Mouse (Mus musculus) neural tube, embryonic 10.5 days (tissue): ENCODE data around the gene Pde10a.
"Not testable (repeated sequence)": the region's sequence is repeated elsewhere in the genome, so short reads cannot be mapped to it uniquely, and the experiment has no call there.

Experiments
- DNase-seq: peaks from one replicate; pipeline ENCODE4 v3.0.0-alpha.2; 2017; ENCODE audit warnings: low spot score; ENCODE audit errors: extremely low spot score

Pde10a gene

DNA sequence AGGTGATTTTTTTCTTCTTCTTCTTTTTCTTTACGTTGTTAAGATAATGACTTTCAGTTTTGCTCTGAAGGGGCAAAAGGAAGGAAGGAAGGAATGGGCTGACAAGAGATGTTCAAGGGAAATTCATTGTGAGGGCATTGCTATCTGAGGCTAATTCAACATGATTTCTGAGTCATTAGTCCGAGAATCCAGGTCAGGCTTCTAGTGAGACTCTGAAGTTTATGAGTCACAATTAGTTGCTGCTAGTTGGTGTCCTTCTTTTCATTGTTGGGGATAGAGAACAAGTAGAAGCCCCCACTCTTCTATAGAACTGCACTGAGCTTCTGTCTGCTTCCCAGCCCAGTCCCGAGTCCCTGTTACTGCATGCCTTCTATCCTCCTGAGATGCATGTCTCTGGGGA is 116.3 kb downstream of the Pde10a start:
- DNase-seq: no peak

DNA sequence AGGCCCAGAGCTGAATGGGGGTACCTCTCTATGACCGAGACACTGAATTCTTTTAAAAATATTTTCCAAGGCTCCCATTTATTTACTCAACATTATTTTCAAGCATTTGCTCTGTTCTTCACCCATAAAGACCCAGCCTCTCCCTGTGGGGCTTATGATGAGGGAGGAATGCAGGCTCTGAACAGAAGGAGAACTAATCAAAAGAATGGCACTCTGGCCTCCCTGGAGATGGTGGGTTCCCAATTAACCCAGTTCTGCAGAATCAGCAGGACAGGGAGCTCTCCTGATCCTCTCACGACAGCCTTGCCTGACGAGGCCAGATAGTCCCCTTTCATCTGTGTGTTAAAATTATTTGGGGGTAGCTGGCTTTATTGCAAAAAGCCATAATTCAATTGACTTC is 117.2 kb downstream of the Pde10a start:
- no peak for DNase-seq

DNA sequence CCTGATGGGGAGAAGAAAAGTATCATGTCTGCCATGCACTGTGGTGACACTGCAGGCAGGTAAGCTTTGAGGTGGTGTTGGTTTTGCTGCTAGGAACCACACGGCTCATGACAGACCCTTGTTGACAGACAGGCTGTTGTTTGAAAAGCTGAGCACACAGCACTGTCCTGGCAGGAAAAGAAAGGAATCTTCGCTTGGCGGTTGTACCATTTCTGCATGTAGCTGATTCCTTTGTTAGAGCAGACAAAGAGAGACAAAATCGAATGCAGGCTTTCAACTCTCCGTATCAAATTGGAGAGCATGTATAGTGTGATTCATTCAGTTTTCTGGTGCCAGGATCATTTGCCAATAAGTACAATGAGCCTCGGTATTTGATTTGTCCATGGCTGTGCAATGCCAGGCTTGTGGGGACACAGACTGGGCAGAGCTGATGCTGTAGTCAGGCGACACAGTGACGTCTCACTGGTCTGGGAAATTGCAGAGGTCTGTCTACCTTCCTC is 122.2 kb downstream of the Pde10a start:
- DNase-seq: no peak

DNA sequence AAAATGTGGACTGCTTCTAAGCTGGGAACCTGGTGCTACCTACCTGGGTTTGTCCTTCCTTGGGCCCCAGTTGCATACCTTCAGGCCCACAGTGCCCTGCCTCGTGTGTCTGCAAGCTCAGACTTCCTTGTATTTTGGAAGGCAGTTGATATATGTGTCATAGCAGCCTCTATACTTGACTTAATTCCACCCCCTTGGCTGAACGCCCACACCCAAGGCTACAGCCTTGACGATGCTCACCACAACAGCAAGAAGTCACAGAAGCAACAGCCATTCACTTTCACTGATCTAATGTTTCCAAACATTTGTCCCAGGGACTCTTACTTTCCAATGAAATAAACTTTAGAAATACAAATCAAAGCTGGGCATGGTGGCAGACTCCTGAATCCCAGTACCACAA is 123.1 kb downstream of the Pde10a start:
- DNase-seq: no peak

DNA sequence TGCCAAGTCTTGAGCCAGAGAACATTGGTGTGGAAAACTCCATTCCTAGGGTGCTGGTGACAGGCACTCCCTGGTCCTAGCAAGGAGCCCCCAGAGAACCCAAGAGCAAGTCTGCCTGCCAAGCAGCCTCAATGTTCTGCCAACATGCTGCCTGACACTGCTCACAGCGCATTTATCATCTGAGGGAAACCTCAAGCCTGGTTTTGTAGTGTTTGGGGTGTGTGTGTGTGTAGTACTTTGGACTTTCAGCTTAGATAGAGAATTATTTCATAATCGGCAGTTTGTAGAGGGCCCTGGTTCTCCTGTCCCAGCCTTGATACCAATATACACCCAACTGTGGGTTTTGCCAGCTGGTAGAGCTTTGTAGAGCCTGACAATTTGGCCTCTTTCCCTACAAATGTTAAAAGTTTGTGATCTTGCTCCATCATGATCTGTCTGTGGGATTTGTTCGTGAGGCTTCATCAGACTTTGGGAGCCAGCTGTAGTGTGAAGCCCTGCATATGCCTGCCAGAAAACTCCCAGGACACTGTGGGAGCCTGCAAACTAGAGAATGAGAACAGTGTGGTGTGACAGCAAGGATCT is 127.6 kb downstream of the Pde10a start:
- no peak for DNase-seq

DNA sequence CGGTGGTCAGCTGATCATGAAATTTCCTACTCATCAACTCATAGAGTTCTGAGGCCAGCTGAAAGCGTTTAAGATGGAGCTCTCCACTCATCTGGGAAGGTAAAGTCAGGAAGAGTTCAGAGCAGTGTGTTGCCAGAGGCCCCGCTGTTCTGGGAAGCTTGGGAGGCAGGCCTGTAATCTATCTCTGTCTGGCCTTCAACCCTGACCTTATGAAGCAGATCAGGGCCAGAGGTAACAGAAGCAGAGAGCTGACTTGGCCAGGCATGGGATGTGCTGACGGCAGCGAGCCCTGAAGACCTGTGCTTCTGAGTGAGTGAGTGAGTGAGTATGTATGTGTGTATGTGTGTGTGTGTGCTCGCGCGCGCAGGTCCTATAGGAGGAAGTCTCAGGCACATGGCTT is 132.5 kb downstream of the Pde10a start:
- peak; percentile 49 for DNase-seq

DNA sequence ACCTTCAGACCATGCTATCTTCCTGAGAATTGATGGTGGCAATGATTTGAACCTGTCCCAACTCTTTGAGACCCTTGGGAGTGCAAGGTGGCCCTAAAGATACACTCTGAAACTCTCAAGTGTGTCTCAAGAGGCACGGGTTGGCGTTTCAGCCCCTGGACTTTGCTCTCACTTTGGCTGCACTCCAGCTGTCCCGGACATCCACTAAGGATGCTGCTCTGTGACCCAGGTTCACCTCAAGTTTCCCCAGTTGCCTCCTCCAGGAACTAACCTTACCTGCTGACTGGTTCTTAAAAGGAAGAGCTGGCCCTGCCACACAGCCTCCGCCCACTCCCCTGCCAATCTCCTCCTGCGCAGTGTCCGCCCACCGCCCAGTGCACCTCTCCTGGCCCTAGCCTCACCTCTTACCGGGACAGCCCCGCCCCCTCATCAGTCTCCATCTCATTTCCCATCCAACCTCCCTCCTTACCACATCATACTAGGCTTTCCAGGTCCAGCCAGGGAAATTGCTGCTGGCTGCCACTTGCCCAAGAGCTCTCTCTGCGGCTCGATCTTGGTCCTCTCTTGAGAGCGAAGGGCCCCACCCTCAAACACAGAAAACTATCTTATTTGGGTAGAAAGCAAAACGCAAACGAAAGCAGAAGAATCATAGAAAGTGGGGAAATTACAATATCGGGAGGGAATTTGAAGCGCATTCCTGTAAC is 133.7 kb downstream of the Pde10a start:
- DNase-seq: no peak

DNA sequence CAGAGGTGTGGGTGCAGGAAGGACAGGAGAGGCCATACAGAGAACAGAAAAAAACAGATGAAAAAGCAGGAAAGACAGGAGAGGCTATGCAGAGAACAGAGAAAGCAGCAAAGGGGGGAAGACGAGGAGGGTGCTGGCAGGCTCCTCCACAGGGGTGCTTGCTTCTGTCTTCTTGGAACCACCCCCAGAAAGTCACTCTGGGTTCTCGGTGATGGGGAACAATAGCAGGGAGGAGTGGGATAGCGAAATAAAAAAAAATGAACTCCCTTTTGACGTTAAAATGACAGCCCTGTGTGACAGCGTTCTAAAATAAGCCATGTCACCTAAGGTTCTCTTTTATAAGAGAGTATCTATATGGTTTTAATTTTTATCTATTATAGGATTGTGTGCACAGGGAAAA is 141.7 kb downstream of the Pde10a start:
- DNase-seq: no peak

DNA sequence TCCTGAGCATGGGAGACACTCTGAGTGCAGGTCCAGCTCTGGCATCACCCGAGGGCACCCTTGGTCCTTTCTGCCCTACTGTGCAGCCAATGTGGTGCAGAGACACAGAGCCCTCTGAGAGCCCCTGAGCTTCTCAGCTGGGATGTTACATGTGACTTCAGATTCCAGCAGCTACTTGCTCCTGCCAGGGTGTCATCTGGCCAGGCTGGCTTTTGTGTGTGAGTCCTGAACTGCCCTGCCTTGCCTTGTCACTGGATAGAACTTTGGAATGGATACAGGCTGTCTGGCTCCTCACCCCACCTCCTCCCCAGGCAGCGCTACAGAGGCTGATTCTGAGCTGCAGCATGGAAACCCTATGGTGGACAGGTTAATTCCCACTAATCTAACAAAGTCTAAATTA is 149.5 kb downstream of the Pde10a start:
- DNase-seq: no peak

DNA sequence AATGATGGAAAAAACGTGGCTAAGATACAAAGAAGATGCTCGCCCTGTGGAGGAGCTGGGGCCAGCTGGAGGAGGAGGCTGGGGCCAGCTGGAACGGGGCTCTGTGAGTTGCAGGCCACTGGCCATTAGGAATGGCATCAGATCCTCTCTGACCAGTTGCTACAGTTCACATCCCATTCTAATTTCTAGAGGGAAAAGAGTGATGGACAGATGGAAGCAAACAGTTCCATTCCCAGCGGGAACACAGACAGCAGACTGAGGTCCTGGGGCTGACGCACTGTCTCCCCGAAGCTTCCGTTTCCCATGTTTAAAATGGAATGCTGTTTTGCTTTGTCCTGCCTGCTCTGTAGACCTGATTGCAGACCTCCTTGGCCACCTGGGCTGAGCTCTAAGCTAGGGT is 161.2 kb downstream of the Pde10a start:
- DNase-seq: no peak

DNA sequence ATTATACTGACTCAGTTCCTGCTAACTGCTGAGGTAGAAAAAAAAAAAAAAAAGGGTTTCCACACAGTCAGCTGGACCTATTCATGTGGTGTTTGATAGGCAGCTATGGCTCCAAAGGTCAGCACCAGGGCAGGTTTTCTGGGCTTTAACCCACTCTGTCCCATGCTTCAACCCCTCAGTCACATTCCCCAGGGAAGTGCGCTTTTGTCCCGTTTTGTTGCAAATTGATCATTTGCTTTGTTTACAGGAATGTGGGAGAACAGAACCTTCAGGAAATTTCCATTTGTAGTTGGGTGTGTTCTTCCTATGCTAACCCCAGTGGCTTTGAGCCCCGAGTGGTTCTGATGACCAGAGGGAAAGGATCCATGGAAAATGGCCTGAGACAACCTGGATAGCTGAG is 162.9 kb downstream of the Pde10a start:
- DNase-seq: no peak

DNA sequence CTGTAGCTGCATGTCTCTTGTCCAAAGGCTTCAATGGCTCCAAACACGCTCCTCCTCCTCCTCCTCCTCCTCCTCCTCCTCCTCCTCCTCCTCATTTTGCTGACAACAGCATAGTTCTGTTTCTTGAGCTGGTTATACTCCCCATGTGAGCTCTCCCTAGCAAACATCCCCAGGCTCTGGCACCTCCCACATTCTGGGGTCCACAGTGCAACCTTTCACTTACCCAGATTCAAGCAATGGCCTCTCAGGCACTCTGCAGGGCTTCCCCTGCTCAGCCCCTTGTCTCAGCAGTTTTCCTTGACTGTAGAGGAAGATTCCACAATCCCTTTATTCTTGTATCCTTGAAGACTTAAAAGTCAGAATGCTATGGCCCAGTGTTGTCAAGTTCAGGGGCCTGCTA is 173.1 kb downstream of the Pde10a start:
- no peak for DNase-seq

DNA sequence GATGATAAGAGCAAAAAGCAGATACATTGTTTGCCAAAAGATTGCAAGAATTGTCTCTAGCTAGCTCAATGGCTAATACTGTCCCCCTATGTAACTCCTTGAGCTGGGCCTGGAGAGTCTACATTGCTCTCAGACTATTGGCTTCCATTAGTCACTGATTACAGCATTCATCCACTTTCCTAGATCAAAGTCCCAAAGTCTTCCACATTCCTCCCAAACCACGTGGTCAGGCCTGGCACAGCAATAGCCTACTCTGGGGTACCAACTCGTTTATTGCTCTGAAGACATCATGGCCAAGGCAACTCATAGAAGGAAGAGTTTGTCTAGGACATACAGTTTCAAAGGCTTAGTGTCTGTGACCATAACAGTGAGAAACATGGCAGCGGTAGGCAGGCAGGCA is 173.6 kb downstream of the Pde10a start:
- no peak for DNase-seq

DNA sequence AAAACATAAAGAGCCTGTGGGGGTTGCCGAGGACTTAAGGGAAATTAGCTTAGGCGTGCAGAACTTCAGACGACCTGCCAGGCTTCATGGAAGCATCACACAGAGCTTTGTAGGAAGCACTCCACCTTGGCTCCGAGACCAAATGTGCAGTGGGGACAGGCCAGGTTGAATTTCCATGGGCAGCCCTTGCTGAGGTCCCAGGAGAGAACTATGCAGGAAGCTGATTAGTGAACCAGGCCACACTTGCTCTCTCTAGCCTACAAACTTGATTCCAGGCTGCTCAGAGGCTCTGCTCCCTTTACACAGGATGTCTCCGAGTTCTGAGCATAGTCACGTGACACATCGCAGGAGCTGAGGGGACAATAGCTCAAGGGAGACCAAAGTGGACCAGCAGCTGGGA is 175.9 kb downstream of the Pde10a start:
- no peak for DNase-seq

DNA sequence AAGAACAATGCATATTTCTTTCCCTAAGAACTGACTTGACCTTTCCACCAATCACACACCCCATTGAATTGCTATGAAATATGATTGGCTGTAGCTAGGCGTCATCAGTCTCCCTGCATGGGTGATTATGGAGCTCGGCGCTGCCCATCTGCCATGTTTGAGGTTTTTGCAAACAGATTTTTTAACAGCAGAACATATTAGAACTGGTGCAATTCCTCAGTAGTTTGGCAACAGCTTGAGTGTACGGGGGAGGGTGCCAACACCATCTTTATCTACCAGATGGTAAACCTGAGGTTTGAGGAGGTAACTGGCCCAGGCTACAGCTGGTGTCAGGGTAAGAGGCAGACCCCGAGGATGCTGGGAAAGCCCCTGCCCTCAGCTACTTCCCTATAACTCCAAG is 177.3 kb downstream of the Pde10a start:
- no peak for DNase-seq

DNA sequence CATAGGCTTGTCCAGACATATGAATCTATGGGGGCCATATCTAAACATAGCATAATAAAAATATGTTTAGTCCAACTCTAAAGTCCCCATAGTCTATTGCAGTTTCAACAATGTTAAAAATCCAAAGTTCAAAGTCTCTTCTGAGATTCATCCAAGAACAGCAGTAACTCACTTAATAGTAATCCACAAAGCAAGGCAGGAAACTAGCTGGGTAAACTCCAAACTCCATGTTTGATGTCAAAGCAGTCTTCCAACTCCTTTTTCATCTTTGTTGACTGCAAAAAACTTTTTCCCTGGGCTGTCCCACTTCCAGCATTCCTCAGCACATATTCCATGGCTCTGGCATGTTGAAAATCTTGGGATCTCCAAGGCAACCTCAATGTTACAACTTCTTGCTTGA is 182.8 kb downstream of the Pde10a start:
- DNase-seq: no peak

DNA sequence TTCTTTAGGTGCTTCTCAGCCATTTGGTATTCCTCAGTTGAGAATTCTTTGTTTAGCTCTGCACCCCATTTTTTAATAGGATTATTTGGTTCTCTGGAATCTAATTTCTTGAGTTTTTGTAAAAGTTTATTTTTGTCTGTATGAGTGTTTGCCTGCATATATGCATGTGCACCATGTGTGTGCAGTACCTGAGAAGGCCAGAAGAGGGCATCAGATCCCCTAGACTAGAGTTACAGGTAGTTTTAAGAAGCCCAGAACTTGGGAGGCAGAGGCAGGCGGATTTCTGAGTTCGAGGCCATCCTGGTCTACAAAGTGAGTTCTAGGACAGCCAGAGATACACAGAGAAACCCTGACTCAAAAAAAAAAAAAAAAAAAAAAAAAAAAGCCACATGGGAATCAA is 187.6 kb downstream of the Pde10a start:
- DNase-seq: not testable (repeated sequence)

DNA sequence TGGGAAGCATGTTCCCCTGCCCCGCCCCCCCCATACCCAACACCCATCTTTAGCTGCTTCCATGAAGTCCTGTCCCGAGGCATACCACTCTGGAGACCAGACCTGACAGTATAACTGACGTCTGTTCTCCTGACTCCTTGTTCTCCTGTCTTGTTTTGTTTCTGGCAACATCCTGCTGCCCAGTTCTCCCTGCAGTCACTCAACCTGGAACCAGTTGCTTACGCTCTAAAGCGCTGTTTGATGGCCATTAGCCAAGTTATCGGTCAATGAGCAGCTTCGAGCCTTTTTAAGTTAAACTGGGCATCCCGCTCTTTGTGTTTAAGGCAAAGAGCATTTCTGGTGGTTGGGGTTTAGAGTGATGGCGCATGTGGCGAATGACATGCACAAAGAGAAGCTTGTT is 195.8 kb downstream of the Pde10a start:
- DNase-seq: no peak

DNA sequence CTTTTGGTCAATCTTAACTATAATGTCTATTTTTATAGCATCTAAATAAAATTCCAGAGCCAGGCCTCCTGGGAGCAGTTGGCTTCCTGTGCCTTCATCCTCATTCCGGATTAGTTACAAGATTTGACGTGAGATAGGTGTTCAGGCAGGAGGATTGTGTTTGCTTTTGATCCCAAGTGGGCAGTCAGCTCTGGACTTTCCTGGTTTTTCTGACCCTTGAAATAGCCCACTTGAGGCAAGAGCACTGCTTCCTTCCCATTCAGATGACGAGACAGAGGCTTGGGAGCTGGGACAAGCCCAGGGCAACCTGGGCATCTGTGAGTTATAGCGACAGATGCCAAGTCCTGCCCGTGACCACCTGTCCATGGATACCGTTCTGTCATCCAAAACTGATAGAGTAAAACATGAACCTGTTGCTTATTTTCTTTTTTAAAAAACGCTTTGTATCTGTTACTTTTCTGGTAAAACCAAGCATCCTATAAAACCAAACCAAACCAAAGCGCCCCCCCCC is 199.3 kb downstream of the Pde10a start:
- DNase-seq: no peak

DNA sequence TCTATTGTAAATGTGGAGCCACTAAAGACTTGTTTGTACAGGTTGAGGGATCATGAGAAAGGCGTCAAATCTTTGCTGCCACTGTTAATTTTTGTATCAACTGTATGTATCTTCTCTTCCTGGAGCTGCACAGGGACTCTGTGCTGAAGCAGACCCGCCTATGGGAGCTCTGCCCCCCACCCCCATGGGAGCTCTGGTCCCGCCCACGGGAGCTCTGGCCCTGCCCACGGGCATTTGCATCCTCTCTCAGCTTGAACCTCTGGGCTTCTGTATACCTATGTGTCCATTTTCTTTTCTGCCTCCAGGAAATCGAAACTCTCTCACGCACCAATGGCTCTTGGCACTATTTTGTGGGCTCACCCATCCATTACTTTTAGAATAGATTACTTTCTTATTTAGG is 203.5 kb downstream of the Pde10a start:
- DNase-seq: no peak

DNA sequence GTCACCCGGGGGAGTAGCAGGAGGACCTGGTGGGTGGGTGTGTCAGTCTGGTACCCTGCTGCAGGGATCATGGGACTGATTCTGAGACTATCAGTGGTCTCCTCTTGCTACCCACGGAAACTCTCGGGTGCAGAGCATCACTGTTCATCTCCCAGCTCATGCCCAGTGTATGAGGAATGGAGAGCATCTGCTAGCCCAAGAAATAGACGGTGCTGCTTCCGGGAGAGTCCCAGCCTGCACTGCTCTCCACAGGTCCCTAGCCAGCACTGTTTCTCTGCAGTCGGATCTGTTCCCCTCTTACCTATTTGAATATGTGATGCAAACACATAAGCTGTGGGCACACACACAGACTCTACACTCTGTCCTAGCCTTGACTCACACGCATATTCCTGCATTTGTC is 204.6 kb downstream of the Pde10a start:
- no peak for DNase-seq

DNA sequence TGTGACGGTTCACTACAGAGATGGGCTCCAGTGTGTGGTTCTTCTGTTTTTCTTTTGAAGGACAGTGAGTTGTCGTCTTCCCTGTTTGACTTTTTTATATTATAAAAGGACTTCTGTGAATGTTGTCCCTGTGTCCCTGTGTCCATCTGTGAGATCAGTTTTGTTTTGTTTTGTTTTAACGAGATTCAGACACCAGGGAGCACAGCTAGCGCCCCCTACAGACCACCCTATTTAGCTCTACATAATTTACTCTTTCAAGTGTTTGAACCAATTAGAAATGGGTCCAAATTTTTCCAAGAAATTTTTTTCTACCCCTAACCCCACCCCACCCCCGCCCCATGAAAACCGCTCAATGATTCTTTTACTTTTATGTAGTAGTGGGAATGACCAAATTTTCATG is 205.9 kb downstream of the Pde10a start:
- no peak for DNase-seq

DNA sequence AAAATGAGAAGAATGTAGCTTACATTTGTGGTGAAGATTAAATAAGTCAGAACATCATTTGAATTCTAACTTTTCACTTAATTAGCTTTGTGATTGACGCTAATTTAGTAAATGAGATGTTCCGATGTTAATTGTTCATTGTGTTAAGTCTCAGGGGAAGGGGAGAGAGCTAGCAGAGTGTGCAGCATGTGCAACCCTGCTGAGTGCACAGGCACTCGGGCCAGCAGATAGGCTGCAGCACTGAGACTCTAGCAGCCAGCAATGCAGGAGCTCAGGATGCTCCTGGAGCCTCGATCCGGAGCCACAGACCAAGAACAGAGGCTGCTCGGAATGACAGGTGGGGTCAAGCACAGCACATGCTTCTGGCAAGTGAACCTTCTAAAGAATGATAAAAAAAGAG is 211.1 kb downstream of the Pde10a start:
- DNase-seq: no peak
